Mouse (Mus musculus): ENCODE measurements around the gene Fgf12. TPM values are rescaled to one million over a fixed set of nuclear protein-coding genes. Genes with fewer than 3 reads are reported as not detected.
A peak's percentile ranks its signal among the peaks of the same experiment; 100 is the strongest.

Fgf12 gene
- polyA plus RNA-seq, 1 experiment from 2014 or later, result 2.3 TPM

DNA sequence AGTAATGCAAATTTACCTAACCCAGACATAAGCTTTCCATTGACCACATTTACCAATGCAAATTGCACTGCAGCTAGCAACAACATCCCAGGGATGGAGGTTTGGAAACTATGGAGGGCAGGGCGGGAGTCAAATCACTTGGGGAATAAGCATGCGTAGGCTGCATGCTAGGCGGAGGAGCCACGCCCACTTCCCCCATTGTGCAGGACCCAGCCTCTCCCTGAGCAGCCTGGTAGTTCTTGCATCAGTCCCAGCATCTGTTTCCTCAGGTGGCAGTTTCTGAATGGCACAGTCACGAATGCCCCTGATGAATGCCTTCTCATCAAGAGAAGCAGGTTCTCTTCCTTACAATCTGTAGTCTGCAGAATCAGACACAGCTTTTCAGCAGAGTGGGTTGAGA is 241.5 kb downstream of the Fgf12 start:
- DNase-seq (ENCODE audit: extremely low spot score, low spot score), result no peak
- WGBS, result 30% methylated on average over 5 of the region's 5 CpGs

DNA sequence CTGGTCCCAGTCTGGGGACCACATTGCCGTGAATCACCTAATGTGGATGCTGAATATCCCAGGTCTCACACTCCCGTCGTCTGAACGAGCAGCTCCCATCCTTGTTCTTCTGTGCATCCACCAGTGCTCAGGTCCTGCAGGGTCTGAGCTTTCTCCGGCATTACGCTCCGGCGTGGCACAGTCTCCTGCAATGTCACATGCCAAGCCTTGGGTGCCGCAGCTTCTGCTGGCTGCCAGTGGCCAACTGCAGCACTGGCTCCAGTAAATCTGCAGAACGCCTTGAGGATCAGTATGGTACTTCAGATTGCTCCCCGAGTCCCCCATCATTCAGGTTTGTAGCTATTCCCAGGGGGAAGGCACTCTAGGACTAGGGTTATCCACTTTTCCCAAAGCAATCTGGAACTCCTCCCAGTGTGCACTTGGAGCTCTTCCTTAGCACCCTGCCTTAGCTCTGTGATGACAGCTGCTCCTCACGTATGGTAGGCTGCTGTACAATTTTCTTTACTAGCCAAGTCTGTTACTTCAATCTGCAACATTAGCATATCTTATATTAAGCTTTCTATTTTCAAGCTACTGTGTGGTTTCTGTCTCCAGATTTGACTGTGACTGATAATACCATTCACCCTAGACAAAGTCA is 254.8 kb downstream of the Fgf12 start:
- Histone ChIP-seq H3K27ac (no peak overlapping the region), H3K4me3 (no peak overlapping the region), H3K36me3 (replicated peaks) (no peaks in the 10 kb centered on the region), H3K4me1 (no peaks in the 10 kb centered on the region), H3K9me3 (no peaks in the 10 kb centered on the region), H3K27me3 (ENCODE audit: poor library complexity, severe bottlenecking) (no peaks in the 10 kb centered on the region)
- DNase-seq (ENCODE audit: extremely low spot score, low spot score), result no peak
- WGBS, result 89% methylated on average over 12 of the region's 12 CpGs

More for the DNA sequence above, 241.5 kb downstream of the Fgf12 start:
- no peaks in the 10 kb centered on the region for H3K27me3 ChIP-seq (ENCODE audit: poor library complexity, severe bottlenecking)
- no peak overlapping the region for H3K27ac ChIP-seq
- H3K9me3 ChIP-seq, result no peaks in the 10 kb centered on the region
- no peak overlapping the region for H3K4me3 ChIP-seq
- peaks cover 4% of the 10 kb centered on the region for H3K4me1 ChIP-seq
- no peaks in the 10 kb centered on the region for H3K36me3 ChIP-seq (replicated peaks)

GRCm38 (mm10) chr16:28491711-28492110 is 261.2 kb downstream of the Fgf12 start:
- Histone ChIP-seq H3K36me3 (replicated peaks) (no peaks in the 10 kb centered on the region), H3K4me3 (no peak overlapping the region), H3K4me1 (no peaks in the 10 kb centered on the region), H3K27ac (no peak overlapping the region), H3K27me3 (ENCODE audit: poor library complexity, severe bottlenecking) (no peaks in the 10 kb centered on the region), H3K9me3 (no peaks in the 10 kb centered on the region)
- WGBS, result 52% methylated on average over 6 of the region's 6 CpGs
- no peak for DNase-seq (ENCODE audit: extremely low spot score, low spot score)

DNA sequence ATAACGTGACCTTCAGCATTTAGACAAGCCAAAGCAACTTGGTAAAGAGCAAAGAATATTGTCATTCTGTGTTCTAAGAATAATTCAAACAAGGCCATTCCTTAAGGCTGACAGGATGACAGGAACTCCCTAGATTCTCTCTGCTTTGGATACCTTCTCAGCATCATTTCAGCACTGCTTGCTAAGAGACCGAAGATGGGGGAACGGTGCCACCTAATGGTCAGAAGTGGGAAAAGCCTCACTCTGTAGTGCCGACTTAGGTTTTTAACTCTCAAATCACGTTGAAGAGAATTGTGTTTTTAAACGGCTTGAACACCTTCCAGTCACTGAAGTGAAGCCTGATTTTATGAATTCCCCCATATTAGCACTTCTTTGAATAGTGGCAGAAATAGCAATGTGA is 262.4 kb downstream of the Fgf12 start:
- H3K27me3 ChIP-seq (ENCODE audit: poor library complexity, severe bottlenecking), result no peaks in the 10 kb centered on the region
- 11% methylated on average over 6 of the region's 6 CpGs for WGBS
- H3K9me3 ChIP-seq, result no peaks in the 10 kb centered on the region
- H3K27ac ChIP-seq, result no peak overlapping the region
- H3K36me3 ChIP-seq (replicated peaks), result no peaks in the 10 kb centered on the region
- H3K4me1 ChIP-seq, result no peaks in the 10 kb centered on the region
- H3K4me3 ChIP-seq, result no peak overlapping the region
- DNase-seq (ENCODE audit: extremely low spot score, low spot score), result peak; percentile 58

DNA sequence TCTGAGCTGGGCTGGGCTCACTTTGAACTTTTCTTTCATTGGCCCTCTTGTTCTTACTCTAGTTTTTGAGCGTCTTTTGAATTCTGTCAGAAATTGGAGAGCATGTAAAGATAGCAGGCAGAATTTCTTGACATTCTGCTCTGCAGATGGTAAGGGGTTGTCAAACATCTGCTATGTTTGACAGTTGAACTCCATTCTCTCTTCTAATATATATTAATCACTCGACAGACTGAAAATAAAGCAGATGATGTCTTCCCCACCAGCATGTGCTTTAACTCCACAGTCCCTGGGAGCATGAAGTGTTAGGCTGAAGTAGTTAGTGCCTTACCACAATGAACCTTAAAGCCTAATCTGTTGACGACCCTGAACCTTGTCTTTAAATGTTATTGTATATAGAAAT is 267.9 kb downstream of the Fgf12 start:
- WGBS, result 91% methylated on average over 3 of the region's 3 CpGs

DNA sequence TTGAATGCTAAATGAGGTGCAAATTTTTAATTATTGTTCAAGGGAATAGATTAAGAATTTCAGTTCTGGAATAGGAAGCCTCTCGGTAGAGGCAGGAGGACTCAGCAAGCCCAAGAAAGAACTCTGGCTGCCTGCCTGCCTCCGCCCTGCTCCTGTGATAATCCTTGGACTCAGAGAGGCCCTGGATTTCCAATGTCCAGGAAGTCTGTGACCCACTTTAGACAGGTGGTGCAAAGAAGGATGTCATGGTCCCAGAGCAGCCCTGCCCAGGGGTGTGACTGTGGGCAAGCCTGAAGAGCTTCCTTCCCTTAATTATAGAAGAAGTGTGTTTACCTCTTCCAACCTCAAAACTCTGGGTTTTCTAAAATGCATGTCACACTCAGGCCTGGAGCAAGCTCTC is 273.8 kb downstream of the Fgf12 start:
- no peaks in the 10 kb centered on the region for H3K27me3 ChIP-seq (ENCODE audit: poor library complexity, severe bottlenecking)
- H3K4me1 ChIP-seq, result no peaks in the 10 kb centered on the region
- no peak overlapping the region for H3K27ac ChIP-seq
- no peak for DNase-seq (ENCODE audit: extremely low spot score, low spot score)
- 98% methylated on average over 2 of the region's 2 CpGs for WGBS
- no peaks in the 10 kb centered on the region for H3K36me3 ChIP-seq (replicated peaks)
- peaks cover 5% of the 10 kb centered on the region; the same call in 1 of the 2 replicates for H3K9me3 ChIP-seq
- no peak overlapping the region for H3K4me3 ChIP-seq

More for the DNA sequence above, 267.9 kb downstream of the Fgf12 start:
- H3K27ac ChIP-seq, result no peak overlapping the region
- no peak overlapping the region for H3K4me3 ChIP-seq
- no peak for DNase-seq (ENCODE audit: extremely low spot score, low spot score)
- H3K4me1 ChIP-seq, result no peaks in the 10 kb centered on the region
- peaks cover 5% of the 10 kb centered on the region; the same call in 1 of the 2 replicates for H3K9me3 ChIP-seq
- no peaks in the 10 kb centered on the region for H3K27me3 ChIP-seq (ENCODE audit: poor library complexity, severe bottlenecking)
- no peaks in the 10 kb centered on the region for H3K36me3 ChIP-seq (replicated peaks)

GRCm38 (mm10) chr16:28476651-28477050 is 276.2 kb downstream of the Fgf12 start:
- WGBS, result 92% methylated on average over 4 of the region's 4 CpGs
- Histone ChIP-seq H3K27ac (no peak overlapping the region), H3K36me3 (replicated peaks) (no peaks in the 10 kb centered on the region), H3K9me3 (peaks cover 5% of the 10 kb centered on the region; the same call in 1 of the 2 replicates), H3K4me1 (no peaks in the 10 kb centered on the region), H3K4me3 (no peak overlapping the region), H3K27me3 (ENCODE audit: poor library complexity, severe bottlenecking) (no peaks in the 10 kb centered on the region)
- DNase-seq (ENCODE audit: extremely low spot score, low spot score), result no peak

GRCm38 (mm10) chr16:28475553-28475952 is 277.3 kb downstream of the Fgf12 start:
- H3K36me3 ChIP-seq (replicated peaks), result no peaks in the 10 kb centered on the region
- no peak for DNase-seq (ENCODE audit: extremely low spot score, low spot score)
- H3K27me3 ChIP-seq (ENCODE audit: poor library complexity, severe bottlenecking), result no peaks in the 10 kb centered on the region
- H3K4me1 ChIP-seq, result no peaks in the 10 kb centered on the region
- H3K27ac ChIP-seq, result no peak overlapping the region
- 87% methylated on average over 1 of the region's 1 CpGs for WGBS
- no peaks in the 10 kb centered on the region for H3K9me3 ChIP-seq
- no peak overlapping the region for H3K4me3 ChIP-seq

GRCm38 (mm10) chr16:28454821-28455220 is 298.0 kb downstream of the Fgf12 start:
- WGBS, result 90% methylated on average over 3 of the region's 3 CpGs
- Histone ChIP-seq H3K36me3 (replicated peaks) (no peaks in the 10 kb centered on the region), H3K4me3 (no peak overlapping the region), H3K4me1 (no peaks in the 10 kb centered on the region), H3K9me3 (no peaks in the 10 kb centered on the region), H3K27me3 (ENCODE audit: poor library complexity, severe bottlenecking) (no peaks in the 10 kb centered on the region), H3K27ac (no peak overlapping the region)
- no peak for DNase-seq (ENCODE audit: extremely low spot score, low spot score)

- Histone ChIP-seq H3K36me3 (replicated peaks) (no peaks in the 10 kb centered on the region), H3K27me3 (ENCODE audit: poor library complexity, severe bottlenecking) (peaks cover 68% of the 10 kb centered on the region), H3K4me1 (peaks cover 26% of the 10 kb centered on the region), H3K9me3 (no peaks in the 10 kb centered on the region), H3K4me3 (peak overlapping the region; percentile 77), H3K27ac (peak overlapping the region; percentile 82; the same call in 1 of the 2 replicates)
- DNase-seq (ENCODE audit: extremely low spot score, low spot score), result no peak
- WGBS, result 5% methylated on average over 4 of the region's 6 CpGs
Observed at GRCm38 (mm10) chr16:28447114-28447455, 305.8 kb downstream of the Fgf12 start.

GRCm38 (mm10) chr16:28446334-28447113 is 306.3 kb downstream of the Fgf12 start:
- Histone ChIP-seq H3K4me1 (peaks cover 26% of the 10 kb centered on the region), H3K9me3 (no peaks in the 10 kb centered on the region), H3K27me3 (ENCODE audit: poor library complexity, severe bottlenecking) (peaks cover 68% of the 10 kb centered on the region), H3K27ac (peak overlapping the region; percentile 82), H3K36me3 (replicated peaks) (no peaks in the 10 kb centered on the region), H3K4me3 (peak overlapping the region; percentile 77)
- under 1% methylated on average over 81 of the region's 82 CpGs for WGBS
- DNase-seq (ENCODE audit: extremely low spot score, low spot score), result peak; percentile 51

GRCm38 (mm10) chr16:28445800-28446333 is 307.0 kb downstream of the Fgf12 start:
- H3K4me3 ChIP-seq, result peak overlapping the region; percentile 77
- DNase-seq (ENCODE audit: extremely low spot score, low spot score), result peak; percentile 24
- H3K27ac ChIP-seq, result peak overlapping the region; percentile 82
- peaks cover 26% of the 10 kb centered on the region for H3K4me1 ChIP-seq
- no peaks in the 10 kb centered on the region for H3K36me3 ChIP-seq (replicated peaks)
- WGBS, result under 1% methylated on average over 41 of the region's 42 CpGs
- H3K9me3 ChIP-seq, result no peaks in the 10 kb centered on the region
- peaks cover 68% of the 10 kb centered on the region for H3K27me3 ChIP-seq (ENCODE audit: poor library complexity, severe bottlenecking)

Data from forebrain, embryonic 10.5 days (tissue).